Mouse (Mus musculus): ENCODE results near the gene Dap. TPM values are rescaled to one million over a fixed set of nuclear protein-coding genes. Genes with fewer than 3 reads are reported as not detected.
A peak's percentile ranks its signal among the peaks of the same experiment; 100 is the strongest.

Dap gene
- polyA plus RNA-seq, 1 experiment from 2014 or later: 80.5 TPM

DNA sequence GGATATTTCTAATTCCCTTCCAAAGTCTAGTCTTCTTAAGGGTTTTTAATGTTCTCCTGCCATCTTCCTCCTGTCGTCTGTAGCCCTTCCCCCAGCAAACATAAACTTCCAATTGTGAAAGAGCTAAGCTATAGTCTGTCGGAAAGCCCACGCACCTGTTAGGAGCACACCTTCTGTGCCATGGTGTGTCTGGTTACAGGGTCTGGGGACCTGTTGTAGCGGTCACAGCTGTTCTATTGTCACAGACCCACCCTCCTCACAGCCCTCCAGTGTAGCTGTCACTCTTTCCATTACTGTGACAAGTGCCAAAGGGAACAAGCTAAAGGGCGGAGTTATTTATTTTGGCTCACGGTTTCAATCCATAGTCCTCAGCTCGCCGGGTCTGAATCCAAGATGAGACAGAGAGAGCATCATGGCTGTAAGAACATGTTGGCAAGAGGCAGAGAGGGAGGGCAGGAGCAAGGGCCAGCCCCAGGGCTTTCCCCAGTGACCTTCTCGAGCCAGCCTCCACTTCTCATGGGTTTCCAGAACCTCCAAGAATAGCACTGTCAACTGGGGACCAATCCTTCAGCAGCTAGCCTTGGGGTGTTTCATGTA is 30.9 kb downstream of the Dap start:
- ATAC-seq: no peak
- Histone ChIP-seq H3K4me2 (ENCODE audit: low read depth, low read length) (no peak overlapping the region), H3K36me3 (ENCODE audit: control insufficient read depth, insufficient read depth, low read length) (no peaks in the 10 kb centered on the region), H3K4me3 (ENCODE audit: low read length) (no peak overlapping the region), H3K9me3 (ENCODE audit: control insufficient read depth, low read length) (no peaks in the 10 kb centered on the region), H3K9ac (ENCODE audit: low read depth, low read length) (no peak overlapping the region), H3K27me3 (replicated peaks; ENCODE audit: control insufficient read depth, insufficient read depth, low read length) (no peaks in the 10 kb centered on the region), H3K4me1 (ENCODE audit: control insufficient read depth, insufficient read depth, low read length) (peaks cover 4% of the 10 kb centered on the region; the same call in 1 of the 2 replicates), H3K27ac (ENCODE audit: low read length) (no peak overlapping the region)
- WGBS: 87% methylated on average over 9 of the region's 9 CpGs

DNA sequence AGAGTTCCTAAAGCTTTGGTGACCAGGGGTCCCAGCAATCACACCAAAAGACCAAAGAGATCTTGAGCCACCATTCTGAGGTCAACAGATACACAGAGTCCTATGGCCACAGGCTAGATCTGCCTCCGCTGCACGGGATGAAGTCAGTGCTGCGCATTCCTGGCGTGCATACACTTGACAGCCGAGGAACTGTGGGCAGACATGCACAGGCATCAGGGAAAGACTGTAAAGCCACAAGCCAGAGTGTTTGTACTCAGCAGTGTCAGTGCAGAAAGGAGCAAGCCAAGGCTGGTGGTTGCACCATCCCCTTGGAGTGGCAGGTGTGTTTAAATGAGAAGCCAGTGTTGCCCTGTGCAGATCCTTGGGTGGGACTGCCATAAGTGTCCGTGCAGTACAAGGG is 31.6 kb downstream of the Dap start:
- Histone ChIP-seq H3K4me3 (ENCODE audit: low read length) (no peak overlapping the region), H3K27me3 (replicated peaks; ENCODE audit: control insufficient read depth, insufficient read depth, low read length) (no peaks in the 10 kb centered on the region), H3K36me3 (ENCODE audit: control insufficient read depth, insufficient read depth, low read length) (no peaks in the 10 kb centered on the region), H3K27ac (ENCODE audit: low read length) (no peak overlapping the region), H3K4me2 (ENCODE audit: low read depth, low read length) (no peak overlapping the region), H3K9me3 (ENCODE audit: control insufficient read depth, low read length) (no peaks in the 10 kb centered on the region), H3K9ac (ENCODE audit: low read depth, low read length) (no peak overlapping the region), H3K4me1 (ENCODE audit: control insufficient read depth, insufficient read depth, low read length) (peaks cover 4% of the 10 kb centered on the region; the same call in 1 of the 2 replicates)
- 86% methylated on average over 6 of the region's 6 CpGs for WGBS
- no peak for ATAC-seq

- Histone ChIP-seq H3K4me1 (ENCODE audit: control insufficient read depth, insufficient read depth, low read length) (peaks cover 4% of the 10 kb centered on the region; the same call in 1 of the 2 replicates), H3K27ac (ENCODE audit: low read length) (no peak overlapping the region; the same call in 1 of the 2 replicates), H3K9ac (ENCODE audit: low read depth, low read length) (no peak overlapping the region), H3K4me3 (ENCODE audit: low read length) (no peak overlapping the region), H3K27me3 (replicated peaks; ENCODE audit: control insufficient read depth, insufficient read depth, low read length) (no peaks in the 10 kb centered on the region), H3K4me2 (ENCODE audit: low read depth, low read length) (no peak overlapping the region), H3K36me3 (ENCODE audit: control insufficient read depth, insufficient read depth, low read length) (no peaks in the 10 kb centered on the region), H3K9me3 (ENCODE audit: control insufficient read depth, low read length) (no peaks in the 10 kb centered on the region)
- ATAC-seq: no peak
- 88% methylated on average over 1 of the region's 1 CpGs for WGBS
Measured at GRCm38 (mm10) chr15:31257329-31257728, 33.2 kb downstream of the Dap start.

- Histone ChIP-seq H3K27ac (ENCODE audit: low read length) (no peak overlapping the region), H3K9ac (ENCODE audit: low read depth, low read length) (no peak overlapping the region), H3K4me1 (ENCODE audit: control insufficient read depth, insufficient read depth, low read length) (peaks cover 4% of the 10 kb centered on the region; the same call in 1 of the 2 replicates), H3K4me3 (ENCODE audit: low read length) (no peak overlapping the region), H3K36me3 (ENCODE audit: control insufficient read depth, insufficient read depth, low read length) (no peaks in the 10 kb centered on the region), H3K27me3 (replicated peaks; ENCODE audit: control insufficient read depth, insufficient read depth, low read length) (no peaks in the 10 kb centered on the region), H3K4me2 (ENCODE audit: low read depth, low read length) (no peak overlapping the region), H3K9me3 (ENCODE audit: control insufficient read depth, low read length) (no peaks in the 10 kb centered on the region)
- ATAC-seq: peak; percentile 36; the same call in 1 of the 2 replicates
- 58% methylated on average over 21 of the region's 21 CpGs for WGBS
Measured at GRCm38 (mm10) chr15:31258029-31258692, 34.0 kb downstream of the Dap start.

DNA sequence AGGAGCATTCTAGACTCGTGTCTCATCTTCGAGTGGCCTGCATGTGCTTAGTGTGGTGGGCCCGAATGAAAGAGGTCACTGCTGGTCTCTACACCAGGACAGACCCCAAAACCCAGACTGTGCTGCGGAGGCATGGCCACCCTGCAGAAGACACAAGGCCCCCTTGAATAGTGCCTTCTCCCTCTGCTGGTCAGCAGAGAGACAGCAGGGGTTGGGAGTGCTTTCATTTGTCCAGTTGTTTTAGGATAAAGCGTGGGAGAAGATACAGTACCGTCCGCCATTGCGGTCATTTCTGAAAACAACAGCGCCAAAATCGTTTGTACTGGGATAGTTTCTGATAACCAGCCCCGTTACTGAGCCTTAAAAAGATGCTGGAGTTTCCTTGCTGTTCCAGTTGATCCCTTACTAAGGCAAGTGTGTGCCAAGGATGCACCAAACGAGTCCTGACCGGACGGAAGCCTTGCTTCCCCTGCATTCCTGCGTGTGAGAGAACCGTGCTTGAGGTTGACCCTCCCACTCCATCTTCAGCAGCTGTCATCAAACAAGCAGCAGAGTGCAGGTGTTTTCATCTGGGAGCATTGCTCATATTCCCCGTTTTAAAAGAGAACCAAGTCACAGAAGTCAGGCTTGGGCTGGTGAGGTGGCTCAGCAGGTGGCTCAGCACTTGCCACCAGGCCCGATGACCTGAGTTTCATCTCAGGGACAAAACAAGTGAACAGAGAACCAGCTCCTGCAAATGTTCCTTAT is 34.8 kb downstream of the Dap start:
- H3K4me3 ChIP-seq (ENCODE audit: low read length): no peak overlapping the region
- no peaks in the 10 kb centered on the region for H3K9me3 ChIP-seq (ENCODE audit: control insufficient read depth, low read length)
- no peak for ATAC-seq
- no peak overlapping the region for H3K4me2 ChIP-seq (ENCODE audit: low read depth, low read length)
- WGBS: 85% methylated on average over 18 of the region's 18 CpGs
- no peak overlapping the region for H3K27ac ChIP-seq (ENCODE audit: low read length)
- H3K27me3 ChIP-seq (replicated peaks; ENCODE audit: control insufficient read depth, insufficient read depth, low read length): no peaks in the 10 kb centered on the region
- no peaks in the 10 kb centered on the region for H3K36me3 ChIP-seq (ENCODE audit: control insufficient read depth, insufficient read depth, low read length)
- no peak overlapping the region for H3K9ac ChIP-seq (ENCODE audit: low read depth, low read length)
- peaks cover 4% of the 10 kb centered on the region; the same call in 1 of the 2 replicates for H3K4me1 ChIP-seq (ENCODE audit: control insufficient read depth, insufficient read depth, low read length)

GRCm38 (mm10) chr15:31261094-31261493 is 37.0 kb downstream of the Dap start:
- no peaks in the 10 kb centered on the region for H3K36me3 ChIP-seq (ENCODE audit: control insufficient read depth, insufficient read depth, low read length)
- H3K4me3 ChIP-seq (ENCODE audit: low read length): no peak overlapping the region
- H3K27me3 ChIP-seq (replicated peaks; ENCODE audit: control insufficient read depth, insufficient read depth, low read length): no peaks in the 10 kb centered on the region
- H3K9me3 ChIP-seq (ENCODE audit: control insufficient read depth, low read length): no peaks in the 10 kb centered on the region
- no peak overlapping the region for H3K9ac ChIP-seq (ENCODE audit: low read depth, low read length)
- WGBS: 79% methylated on average over 10 of the region's 10 CpGs
- peaks cover 4% of the 10 kb centered on the region; the same call in 1 of the 2 replicates for H3K4me1 ChIP-seq (ENCODE audit: control insufficient read depth, insufficient read depth, low read length)
- no peak for ATAC-seq
- no peak overlapping the region for H3K27ac ChIP-seq (ENCODE audit: low read length)
- H3K4me2 ChIP-seq (ENCODE audit: low read depth, low read length): no peak overlapping the region

- no peak overlapping the region for H3K27ac ChIP-seq (ENCODE audit: low read length)
- 66% methylated on average over 9 of the region's 9 CpGs for WGBS
- peaks cover 4% of the 10 kb centered on the region; the same call in 1 of the 2 replicates for H3K4me1 ChIP-seq (ENCODE audit: control insufficient read depth, insufficient read depth, low read length)
- no peaks in the 10 kb centered on the region for H3K36me3 ChIP-seq (ENCODE audit: control insufficient read depth, insufficient read depth, low read length)
- H3K27me3 ChIP-seq (replicated peaks; ENCODE audit: control insufficient read depth, insufficient read depth, low read length): no peaks in the 10 kb centered on the region
- H3K4me2 ChIP-seq (ENCODE audit: low read depth, low read length): no peak overlapping the region
- no peak overlapping the region for H3K4me3 ChIP-seq (ENCODE audit: low read length)
- no peak for ATAC-seq
- H3K9ac ChIP-seq (ENCODE audit: low read depth, low read length): no peak overlapping the region
- H3K9me3 ChIP-seq (ENCODE audit: control insufficient read depth, low read length): no peaks in the 10 kb centered on the region
Measured at GRCm38 (mm10) chr15:31262361-31262760, 38.2 kb downstream of the Dap start.

GRCm38 (mm10) chr15:31264827-31265226 is 40.7 kb downstream of the Dap start:
- no peak overlapping the region for H3K4me3 ChIP-seq (ENCODE audit: low read length)
- H3K9me3 ChIP-seq (ENCODE audit: control insufficient read depth, low read length): no peaks in the 10 kb centered on the region
- no peak overlapping the region for H3K9ac ChIP-seq (ENCODE audit: low read depth, low read length)
- no peaks in the 10 kb centered on the region for H3K4me1 ChIP-seq (ENCODE audit: control insufficient read depth, insufficient read depth, low read length)
- no peaks in the 10 kb centered on the region for H3K36me3 ChIP-seq (ENCODE audit: control insufficient read depth, insufficient read depth, low read length)
- no peak overlapping the region for H3K27ac ChIP-seq (ENCODE audit: low read length)
- H3K4me2 ChIP-seq (ENCODE audit: low read depth, low read length): no peak overlapping the region
- H3K27me3 ChIP-seq (replicated peaks; ENCODE audit: control insufficient read depth, insufficient read depth, low read length): no peaks in the 10 kb centered on the region
- ATAC-seq: peak; percentile 74
- WGBS: 40% methylated on average over 6 of the region's 6 CpGs

DNA sequence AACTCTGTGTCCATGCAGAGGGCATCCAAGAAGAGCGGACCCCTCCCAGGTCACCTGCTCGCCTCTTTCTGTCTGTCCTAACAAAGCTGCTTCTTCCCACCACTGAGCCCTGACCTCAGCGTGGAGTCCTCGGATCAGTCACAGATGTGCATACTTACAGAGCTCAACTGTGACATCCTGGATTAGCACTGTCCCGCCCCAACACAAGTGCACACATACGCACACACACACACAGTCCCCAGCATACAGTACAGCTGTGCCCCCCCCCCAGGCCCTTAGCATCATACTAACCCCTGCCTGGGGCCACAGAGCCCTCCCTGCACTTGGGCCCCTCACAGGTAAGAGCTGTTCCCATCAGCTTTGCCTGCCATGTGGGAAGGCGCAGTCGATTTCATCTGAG is 41.3 kb downstream of the Dap start:
- no peaks in the 10 kb centered on the region for H3K27me3 ChIP-seq (replicated peaks; ENCODE audit: control insufficient read depth, insufficient read depth, low read length)
- H3K27ac ChIP-seq (ENCODE audit: low read length): no peak overlapping the region
- WGBS: 90% methylated on average over 8 of the region's 8 CpGs
- H3K4me3 ChIP-seq (ENCODE audit: low read length): no peak overlapping the region
- no peaks in the 10 kb centered on the region for H3K36me3 ChIP-seq (ENCODE audit: control insufficient read depth, insufficient read depth, low read length)
- no peak overlapping the region for H3K9ac ChIP-seq (ENCODE audit: low read depth, low read length)
- H3K4me2 ChIP-seq (ENCODE audit: low read depth, low read length): no peak overlapping the region
- no peaks in the 10 kb centered on the region for H3K9me3 ChIP-seq (ENCODE audit: control insufficient read depth, low read length)
- ATAC-seq: no peak
- H3K4me1 ChIP-seq (ENCODE audit: control insufficient read depth, insufficient read depth, low read length): no peaks in the 10 kb centered on the region

Data from intestine, embryonic 16.5 days (tissue).